Mouse (Mus musculus): ENCODE results near the gene Dazap2.

Dazap2 gene

GRCm38 (mm10) chr15:100637661-100638060, 22.5 kb downstream of the Dazap2 start:
- DNase-seq (ENCODE audit: low spot score in 2 of 2) = no peak

- no peak for DNase-seq (ENCODE audit: low spot score in 2 of 2)
These were observed 25.0 kb downstream of the Dazap2 start for GRCm38 (mm10) chr15:100639972-100640750.

DNA sequence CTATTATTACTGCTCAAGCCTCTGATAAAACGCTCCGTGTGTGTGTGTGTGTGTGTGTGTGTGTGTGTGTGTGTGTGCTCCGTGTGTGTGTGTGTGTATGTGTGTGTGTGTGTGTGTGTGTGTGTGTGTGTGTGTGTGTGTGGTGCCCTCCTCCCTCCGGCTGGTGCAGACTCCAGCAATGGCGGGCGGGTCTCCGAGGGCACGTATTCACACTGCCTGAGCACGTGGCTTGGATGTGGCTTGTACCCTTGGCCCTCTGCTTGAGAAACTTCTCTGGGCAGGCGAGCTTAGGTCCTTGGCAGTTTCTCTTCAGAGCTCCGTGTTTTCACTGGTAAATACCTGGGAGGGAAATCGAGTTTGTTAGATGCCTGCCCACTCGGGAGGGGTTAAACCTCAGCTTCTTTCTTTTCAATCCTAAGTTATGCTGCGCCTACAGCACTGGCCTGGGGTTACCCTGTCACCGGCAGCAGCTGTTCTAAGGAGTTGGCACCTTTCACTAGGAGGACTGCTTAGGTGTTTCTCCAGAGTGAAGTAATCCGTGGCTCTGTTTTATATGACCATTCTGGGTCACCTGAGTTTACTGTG, 26.2 kb downstream of the Dazap2 start:
- no peak for DNase-seq (ENCODE audit: low spot score in 2 of 2)

- DNase-seq (ENCODE audit: low spot score in 2 of 2) = no peak
These were observed 27.3 kb downstream of the Dazap2 start for GRCm38 (mm10) chr15:100642451-100642850.

GRCm38 (mm10) chr15:100646161-100646560, 31.0 kb downstream of the Dazap2 start:
- no peak for DNase-seq (ENCODE audit: low spot score in 2 of 2)

GRCm38 (mm10) chr15:100650111-100650510, 35.0 kb downstream of the Dazap2 start:
- DNase-seq (ENCODE audit: low spot score in 2 of 2) = no peak

DNA sequence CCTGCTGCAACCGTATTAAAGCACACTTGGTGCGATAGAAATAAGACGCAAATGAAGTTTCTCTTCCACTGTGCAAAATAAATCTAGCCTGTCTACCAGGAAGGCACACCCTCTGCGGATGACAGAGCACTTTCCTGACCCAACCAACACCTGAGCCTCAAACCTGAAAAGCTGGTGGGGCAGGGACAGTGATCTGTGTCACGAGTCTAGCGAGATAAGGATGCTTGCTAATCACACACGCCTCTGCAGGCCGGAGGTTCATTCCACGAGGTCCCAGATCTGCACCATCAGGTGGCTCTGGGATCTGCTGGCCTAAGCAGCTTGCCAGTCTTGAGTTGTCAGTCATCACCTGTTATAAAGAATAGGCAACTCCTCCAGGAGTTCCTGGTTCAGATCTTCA, 36.5 kb downstream of the Dazap2 start:
- no peak for DNase-seq (ENCODE audit: low spot score in 2 of 2)

DNA sequence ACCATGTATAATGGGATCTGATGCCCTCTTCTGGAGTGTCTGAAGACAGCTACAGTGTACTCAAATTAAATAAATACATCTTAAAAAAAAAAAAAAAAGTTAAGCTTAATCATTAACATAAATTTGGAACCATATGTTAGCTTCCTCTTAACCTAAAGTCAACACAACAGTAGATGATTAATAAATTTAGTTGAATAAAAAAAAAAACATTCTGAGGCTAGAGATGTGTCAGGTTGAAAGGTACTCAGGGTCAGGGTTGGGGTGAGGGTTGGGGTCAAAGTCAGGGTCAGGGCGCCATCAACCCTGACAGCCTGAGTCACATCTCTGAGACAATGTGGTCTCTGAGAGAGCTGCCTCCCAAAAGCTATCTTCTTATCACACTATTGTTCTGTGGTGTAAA, 39.1 kb downstream of the Dazap2 start:
- no peak for DNase-seq (ENCODE audit: low spot score in 2 of 2)

- no peak for DNase-seq (ENCODE audit: low spot score in 2 of 2)
These were observed 40.1 kb downstream of the Dazap2 start for GRCm38 (mm10) chr15:100655201-100655600.

DNA sequence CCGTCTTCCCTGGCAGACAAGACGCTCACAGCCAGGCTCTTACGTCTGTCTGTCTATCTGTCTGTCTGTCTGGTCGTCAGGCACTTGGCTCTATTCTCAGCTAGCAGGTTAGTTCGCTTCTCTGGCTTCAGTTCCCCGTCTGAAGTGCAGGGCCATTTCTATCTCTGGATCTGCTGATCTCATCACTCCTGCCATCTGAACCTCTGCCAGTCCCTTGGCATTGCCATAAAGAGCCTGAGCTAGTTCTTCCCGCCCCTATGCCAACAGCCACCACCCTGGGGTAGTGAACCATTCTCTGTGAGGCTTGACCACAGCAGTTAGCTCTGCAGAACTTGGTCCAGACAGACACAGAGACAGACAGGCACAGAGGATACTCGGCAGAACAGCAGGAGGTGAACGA, 45.2 kb downstream of the Dazap2 start:
- DNase-seq (ENCODE audit: low spot score in 2 of 2) = no peak

- DNase-seq (ENCODE audit: low spot score in 2 of 2) = no peak
These were observed 45.7 kb downstream of the Dazap2 start for GRCm38 (mm10) chr15:100660805-100661204.

GRCm38 (mm10) chr15:100664813-100665274, 49.7 kb downstream of the Dazap2 start:
- DNase-seq (ENCODE audit: low spot score in 2 of 2) = no peak

DNA sequence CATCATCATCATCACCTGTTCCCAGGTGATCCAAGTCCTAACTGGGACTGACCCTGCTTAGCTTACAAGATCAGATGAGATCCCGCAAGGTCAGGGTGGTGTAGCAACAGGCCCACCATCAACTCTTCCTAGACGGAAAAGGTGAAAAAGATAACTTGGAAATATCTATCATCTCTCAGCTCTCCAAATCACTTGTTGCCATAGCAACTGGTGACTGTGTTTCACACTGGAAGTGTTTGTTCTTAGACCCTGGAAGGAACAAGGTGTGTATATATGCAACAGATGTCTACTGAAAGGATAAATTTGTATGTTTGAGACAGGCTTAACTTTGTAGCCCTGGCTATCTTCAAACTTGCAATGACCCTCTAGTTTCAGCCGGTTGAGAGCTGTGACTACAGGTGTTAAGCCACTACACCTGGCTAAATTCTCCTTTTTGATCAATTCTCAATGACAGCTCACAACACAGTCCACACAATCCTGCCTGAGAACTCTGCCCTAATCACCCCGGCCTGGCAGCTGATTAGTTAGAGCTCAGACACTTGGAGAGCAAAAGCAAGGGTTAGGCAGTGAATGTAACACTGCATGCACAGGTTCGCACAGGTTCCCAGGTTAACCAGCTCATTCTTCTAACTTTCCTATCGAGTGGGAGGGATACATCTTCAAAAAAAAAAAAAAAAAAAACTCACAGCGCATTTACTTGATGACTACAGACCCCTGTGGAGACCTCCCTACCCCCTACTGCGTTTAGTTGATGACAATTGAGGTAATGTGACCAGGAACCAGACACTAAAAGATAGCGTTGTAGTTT, 50.5 kb downstream of the Dazap2 start:
- DNase-seq (ENCODE audit: low spot score in 2 of 2) = no peak

DNA sequence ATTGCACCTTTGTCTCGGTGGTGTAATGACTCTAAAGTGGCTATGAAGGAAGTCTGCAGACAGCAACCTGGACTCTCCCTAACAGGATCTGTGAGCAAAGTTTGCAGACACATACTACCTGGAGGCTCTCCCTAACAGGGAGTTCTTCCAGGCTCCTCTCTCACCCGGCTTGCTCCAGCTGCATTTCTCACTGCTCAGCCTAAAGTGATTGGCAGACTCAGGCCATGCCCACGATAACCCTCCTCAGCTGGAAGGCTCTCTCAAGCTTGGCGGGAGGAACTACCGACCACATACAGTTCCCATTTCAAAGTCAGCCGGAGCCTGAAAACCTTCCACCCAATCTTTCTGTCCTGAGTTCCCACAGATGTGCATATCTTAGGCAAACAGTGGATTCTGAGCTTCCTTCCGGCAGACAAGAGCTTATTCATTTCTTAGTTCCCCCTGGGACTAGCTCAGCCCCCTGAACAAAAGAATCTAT, 51.1 kb downstream of the Dazap2 start:
- DNase-seq (ENCODE audit: low spot score in 2 of 2) = no peak

DNA sequence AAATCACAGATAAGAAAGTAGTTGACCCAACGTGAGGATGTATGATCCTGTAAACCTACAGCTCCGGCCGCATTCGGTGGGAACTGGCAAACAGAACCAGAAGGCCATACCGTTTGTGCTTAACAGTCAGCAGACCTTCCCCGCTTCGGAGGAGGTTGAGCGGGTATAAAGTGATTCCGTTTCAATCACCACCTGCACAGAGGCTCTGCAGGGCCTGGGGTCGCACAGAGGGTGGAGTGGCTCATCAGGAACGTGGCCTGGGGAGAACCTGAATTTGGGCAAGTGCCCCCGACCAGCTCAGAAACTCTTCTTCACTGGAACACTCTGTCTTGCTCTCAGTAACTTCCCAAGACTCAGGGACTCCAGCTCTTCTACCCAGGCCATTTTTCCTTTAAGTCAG, 51.7 kb downstream of the Dazap2 start:
- DNase-seq (ENCODE audit: low spot score in 2 of 2) = no peak

DNA sequence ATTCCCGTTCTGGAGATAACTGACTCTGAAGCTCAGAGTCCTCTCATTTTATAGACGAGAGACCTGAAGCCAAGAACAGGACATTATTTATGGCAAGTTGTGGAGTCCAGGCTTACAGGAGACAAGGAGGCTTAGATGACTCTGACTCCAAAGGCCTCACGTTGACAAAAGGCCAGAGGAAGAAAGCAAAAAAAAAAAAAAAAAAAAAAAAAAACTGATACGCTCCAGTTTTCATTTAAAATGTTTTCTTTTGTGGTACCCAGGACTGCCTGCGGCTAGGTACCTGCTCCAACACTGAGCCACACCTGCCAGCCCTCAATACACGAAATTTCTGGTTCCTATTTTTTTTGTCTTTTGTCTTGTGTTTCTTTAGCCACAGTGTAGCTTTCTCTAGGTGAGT, 52.3 kb downstream of the Dazap2 start:
- no peak for DNase-seq (ENCODE audit: low spot score in 2 of 2)

- no peak for DNase-seq (ENCODE audit: low spot score in 2 of 2)
These were observed 52.9 kb downstream of the Dazap2 start for GRCm38 (mm10) chr15:100667871-100668545.

- no peak for DNase-seq (ENCODE audit: low spot score in 2 of 2)
These were observed 54.2 kb downstream of the Dazap2 start, which contains the start of gene Bin2 for GRCm38 (mm10) chr15:100669337-100669736. TSS of gene Bin2 (minus strand) at chr15:100669553.

DNA sequence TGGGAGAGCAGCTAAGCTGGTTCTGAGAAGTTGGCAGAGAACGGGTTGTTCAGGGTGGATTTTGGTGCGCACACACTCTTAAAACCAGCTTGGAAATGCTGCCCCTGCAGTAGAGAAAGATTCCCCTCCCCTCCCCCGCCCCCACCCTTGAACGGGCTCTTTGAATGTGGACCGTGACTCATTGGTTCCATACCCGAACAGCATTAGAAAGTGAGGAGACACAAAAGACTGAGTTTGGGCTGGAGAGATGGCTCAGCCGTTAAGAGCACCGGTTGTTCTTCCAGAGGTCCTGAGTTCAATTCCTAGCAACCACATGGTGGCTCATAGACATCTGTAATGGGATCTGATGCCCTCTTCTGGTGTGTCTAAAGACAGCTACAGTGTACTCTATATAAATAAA, 54.9 kb downstream of the Dazap2 start:
- no peak for DNase-seq (ENCODE audit: low spot score in 2 of 2)
